Mouse (Mus musculus) bone marrow, adult 2 months (tissue): ENCODE results near the gene Pabpc4. TPM values are rescaled to one million over a fixed set of nuclear protein-coding genes. Genes with fewer than 3 reads are reported as not detected.

Experiments used
- H3K27ac ChIP-seq: fragments of 200-500 bp; 2 replicates; pipeline ENCODE4 v1.5.1; 2012; ENCODE audit warnings: low read depth, mild to moderate bottlenecking, control low read depth, inconsistent platforms, low read length; ENCODE audit not compliant: control insufficient read depth, poor library complexity, insufficient read depth
- H3K4me1 ChIP-seq: fragments of 200-500 bp; 2 replicates; pipeline ENCODE4 v1.6.1; 2011; ENCODE audit warnings: low read length; ENCODE audit not compliant: control insufficient read depth, insufficient read depth
- H3K4me3 ChIP-seq: fragments of 200-500 bp; replicated peaks from 2 replicates; pipeline ENCODE3; 2011; ENCODE audit warnings: mild to moderate bottlenecking, low read depth, low read length, control low read depth; ENCODE audit not compliant: control insufficient read depth
- CTCF ChIP-seq: fragments of 200-500 bp; IDR thresholded peaks from 2 replicates; pipeline ENCODE4 v1.5.1; 2011; ENCODE audit warnings: low read length, control low read depth; ENCODE audit not compliant: control insufficient read depth, insufficient read depth
- POLR2A ChIP-seq: fragments of 200-500 bp; IDR thresholded peaks from 2 replicates; pipeline ENCODE4 v1.6.1; 2011; ENCODE audit warnings: low read depth, mild to moderate bottlenecking, control low read depth, low read length, borderline replicate concordance; ENCODE audit not compliant: control insufficient read depth
- WGBS: fragments of 180-500 bp; shearing (Covaris S2); methylation state at CpG from one replicate; pipeline ENCODE4 v1.1.7; 2018; 5-methylcytosine and 5-hydroxymethylcytosine counted together
- polyA plus RNA-seq: library from polyadenylated mRNA; stranded (reverse); fragments of >200 nt; gene quantifications from 2 replicates; pipeline ENCODE4 v1.2.4, GENCODE M21; 2011; ENCODE audit warnings: low replicate concordance; ENCODE audit not compliant: missing spikeins, insufficient read depth, insufficient read length

The Pabpc4 gene
- 147 and 150 TPM in 2 replicates for polyA plus RNA-seq

DNA sequence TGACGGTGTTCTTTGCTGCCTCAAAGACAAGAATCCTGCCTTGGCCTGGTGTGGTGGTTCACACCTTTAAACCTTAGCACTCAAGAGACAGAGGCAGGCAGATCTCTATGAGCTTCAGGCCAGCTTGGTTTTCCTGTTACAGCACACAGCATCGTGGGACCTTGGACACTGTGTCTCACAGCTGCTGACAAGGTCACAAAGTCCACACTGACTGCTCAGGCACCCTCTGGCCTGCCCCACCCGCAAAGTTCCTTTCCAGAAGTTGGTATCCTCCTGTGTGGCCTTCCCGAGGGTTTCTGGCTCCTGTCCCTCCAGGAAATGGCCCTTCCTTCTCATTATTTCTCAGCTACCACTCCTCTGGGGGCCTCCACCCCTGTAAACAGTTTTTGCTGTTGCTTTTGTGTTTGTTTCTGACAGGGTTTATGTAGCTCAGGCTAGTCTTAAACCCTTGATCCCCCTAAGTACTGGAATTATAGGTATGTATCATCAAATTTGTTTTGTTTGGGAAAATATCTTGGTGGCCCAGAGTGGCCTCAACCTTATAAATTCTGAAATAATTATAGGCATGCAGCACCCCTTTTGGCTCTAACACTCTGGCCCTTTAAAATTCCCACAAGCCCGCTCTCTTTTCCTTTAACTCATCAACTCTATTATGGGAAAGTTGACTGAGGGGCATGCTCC is at the start of gene Pabpc4:
Gene Pabpc4 (plus strand): TSS at position 631 of the 681 bp plus-strand sequence.
- TF ChIP-seq POLR2A (no peak), CTCF (no peak)
- no peak within 1 kb of the TSS for H3K4me3 ChIP-seq
- no peak within 1 kb of the TSS for H3K27ac ChIP-seq
- H3K4me1 ChIP-seq, result no peaks in the 10 kb centered on the region
- WGBS, result 57% methylated on average over 5 of the region's 5 CpGs

DNA sequence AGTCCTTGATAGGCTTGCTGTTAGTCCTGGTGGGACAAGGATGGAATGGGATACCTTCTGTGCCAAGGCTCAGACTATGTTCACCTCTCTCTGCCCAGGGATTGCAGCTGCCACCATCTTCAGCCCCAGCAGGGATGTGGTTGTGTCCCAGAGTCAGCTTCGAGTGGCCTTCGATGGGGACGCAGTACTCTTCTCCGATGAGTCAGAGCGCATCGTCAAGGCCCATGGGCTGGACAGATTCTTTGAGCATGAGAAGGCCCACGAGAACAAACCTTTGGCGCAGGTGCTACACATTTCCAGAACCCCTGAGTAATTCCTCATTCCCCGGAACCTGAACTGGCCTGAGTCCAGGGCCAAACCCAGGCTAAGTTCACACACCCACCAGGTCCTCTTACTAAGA is 48.2 kb upstream of the Pabpc4 start:
- Histone ChIP-seq H3K4me3 (no peak overlapping the region), H3K4me1 (no peaks in the 10 kb centered on the region), H3K27ac (no peak overlapping the region)
- WGBS, result 82% methylated on average over 9 of the region's 9 CpGs
- TF ChIP-seq CTCF (no peak), POLR2A (no peak)

DNA sequence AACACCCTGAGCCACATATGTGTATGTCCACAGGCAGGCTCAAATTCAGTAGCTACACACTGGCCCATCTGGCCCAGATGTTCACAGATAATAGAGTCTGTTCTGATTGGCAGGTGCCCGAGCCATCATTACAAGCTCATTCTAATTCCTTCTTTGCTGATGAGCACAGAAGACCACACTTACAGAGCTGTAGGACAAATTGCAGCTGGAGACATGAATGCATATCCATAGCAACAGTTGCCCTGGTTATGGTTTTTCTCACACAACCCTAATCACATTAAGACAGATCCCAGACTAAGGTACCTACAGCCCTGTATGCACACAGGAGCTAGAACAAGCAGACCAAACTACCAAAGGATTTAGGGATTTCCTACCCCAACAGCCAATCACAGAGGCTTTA is 46.8 kb upstream of the Pabpc4 start:
- TF ChIP-seq CTCF (no peak), POLR2A (no peak)
- WGBS, result 80% methylated on average over 1 of the region's 1 CpGs
- Histone ChIP-seq H3K4me3 (no peak overlapping the region), H3K4me1 (no peaks in the 10 kb centered on the region), H3K27ac (no peak overlapping the region)

DNA sequence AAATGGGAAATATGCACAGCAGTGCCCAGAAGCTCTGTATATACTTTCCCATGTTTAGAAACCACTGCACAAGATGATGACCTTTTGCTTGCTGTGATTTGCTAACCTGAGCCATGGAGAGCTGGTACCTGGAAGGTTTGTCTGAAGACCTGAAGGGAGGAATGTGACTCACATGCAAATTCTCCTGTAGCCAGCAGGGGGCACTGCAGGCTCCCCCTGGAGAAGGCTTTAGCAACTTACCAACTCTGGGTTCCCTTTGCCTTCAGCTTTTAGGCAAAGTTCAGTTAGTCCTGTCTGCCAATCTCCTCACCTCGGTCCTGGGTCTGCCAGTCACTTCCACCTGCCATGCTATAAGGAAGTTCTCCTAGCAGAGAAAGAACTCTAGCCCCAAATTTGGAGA is 45.4 kb upstream of the Pabpc4 start:
- WGBS, result 0% methylated on average over 1 of the region's 1 CpGs
- H3K4me1 ChIP-seq, result no peaks in the 10 kb centered on the region
- H3K27ac ChIP-seq, result no peak overlapping the region
- no peak overlapping the region for H3K4me3 ChIP-seq
- TF ChIP-seq CTCF (peak; percentile 79), POLR2A (no peak)

DNA sequence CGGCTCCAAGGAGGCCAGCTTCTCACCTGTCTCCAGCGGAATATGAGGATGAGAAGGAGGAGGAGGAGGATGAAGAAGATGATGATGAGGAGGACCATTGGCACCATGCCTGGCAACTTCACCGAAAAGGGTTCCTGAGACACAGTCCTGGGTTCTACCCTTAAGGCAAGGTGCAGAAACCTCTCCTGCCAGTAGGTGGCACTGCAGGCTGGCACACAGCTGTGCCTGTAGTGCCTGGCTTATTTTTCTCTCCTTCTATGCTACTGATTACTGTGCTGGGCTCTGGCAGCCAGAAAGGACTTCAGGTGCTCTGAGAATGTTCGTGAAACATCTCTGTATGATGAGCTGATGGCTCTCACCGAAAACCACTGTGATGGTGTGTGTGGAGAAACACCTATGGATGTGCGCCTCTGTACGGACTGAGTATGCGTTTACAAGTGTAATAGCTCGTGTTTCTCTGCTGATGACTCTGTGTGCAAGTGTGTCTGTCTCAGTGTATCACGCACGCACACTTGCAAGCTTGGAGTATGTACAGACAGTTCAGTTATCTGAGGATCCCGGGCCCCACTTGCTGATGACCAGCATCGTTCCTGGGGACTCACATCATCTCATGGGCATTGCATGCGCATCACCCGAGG is 42.3 kb upstream of the Pabpc4 start:
- Histone ChIP-seq H3K4me3 (no peak overlapping the region), H3K4me1 (no peaks in the 10 kb centered on the region), H3K27ac (no peak overlapping the region)
- 66% methylated on average over 15 of the region's 15 CpGs for WGBS
- peak; percentile 96 for TF ChIP-seq CTCF
- no peak for TF ChIP-seq POLR2A

DNA sequence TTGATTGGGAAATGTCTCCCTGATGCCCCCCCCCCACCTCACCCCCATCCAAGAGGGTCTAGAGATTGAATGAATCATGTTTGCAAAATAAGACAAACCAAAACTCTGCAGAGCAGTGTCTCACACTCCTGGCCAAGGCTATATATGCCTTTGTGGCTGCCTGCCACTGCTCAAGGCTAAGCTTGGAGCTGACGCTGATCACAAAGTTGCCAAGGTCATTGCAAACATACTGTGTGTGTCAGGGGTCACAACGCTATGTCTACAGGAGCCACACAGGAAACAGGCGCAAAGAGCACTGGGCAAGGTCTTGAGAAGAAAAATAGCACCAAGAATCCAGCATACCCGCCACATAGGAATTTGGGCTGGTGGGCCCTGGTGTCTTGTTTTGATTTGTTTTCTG is 41.5 kb upstream of the Pabpc4 start:
- 75% methylated on average over 4 of the region's 4 CpGs for WGBS
- Histone ChIP-seq H3K27ac (no peak overlapping the region), H3K4me1 (no peaks in the 10 kb centered on the region), H3K4me3 (no peak overlapping the region)
- no peak for TF ChIP-seq CTCF
- TF ChIP-seq POLR2A, result no peak

DNA sequence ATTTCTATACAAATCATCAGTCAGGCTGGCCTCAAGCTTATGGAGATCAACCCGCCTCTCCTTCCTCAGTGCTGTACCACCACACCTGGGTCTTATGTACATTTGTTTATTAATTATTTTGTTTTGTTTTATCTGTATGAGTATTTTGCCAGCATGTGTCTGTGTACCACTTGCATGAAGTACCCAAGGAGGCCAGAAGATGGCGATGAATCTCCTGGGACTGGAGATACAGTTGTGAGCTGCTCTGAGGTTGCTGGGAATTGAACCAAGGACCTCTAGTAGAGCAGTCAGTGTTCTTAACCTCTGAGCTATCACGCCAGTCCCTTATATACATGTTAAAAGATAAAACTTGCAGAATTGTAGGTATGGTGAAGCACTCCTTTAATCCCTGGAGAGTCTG is 38.8 kb upstream of the Pabpc4 start:
- TF ChIP-seq POLR2A (no peak), CTCF (peak; percentile 27; the same call in 1 of the 2 replicates)
- WGBS, result 65% methylated on average over 3 of the region's 3 CpGs
- H3K27ac ChIP-seq, result no peak overlapping the region
- no peak overlapping the region for H3K4me3 ChIP-seq
- H3K4me1 ChIP-seq, result no peaks in the 10 kb centered on the region

DNA sequence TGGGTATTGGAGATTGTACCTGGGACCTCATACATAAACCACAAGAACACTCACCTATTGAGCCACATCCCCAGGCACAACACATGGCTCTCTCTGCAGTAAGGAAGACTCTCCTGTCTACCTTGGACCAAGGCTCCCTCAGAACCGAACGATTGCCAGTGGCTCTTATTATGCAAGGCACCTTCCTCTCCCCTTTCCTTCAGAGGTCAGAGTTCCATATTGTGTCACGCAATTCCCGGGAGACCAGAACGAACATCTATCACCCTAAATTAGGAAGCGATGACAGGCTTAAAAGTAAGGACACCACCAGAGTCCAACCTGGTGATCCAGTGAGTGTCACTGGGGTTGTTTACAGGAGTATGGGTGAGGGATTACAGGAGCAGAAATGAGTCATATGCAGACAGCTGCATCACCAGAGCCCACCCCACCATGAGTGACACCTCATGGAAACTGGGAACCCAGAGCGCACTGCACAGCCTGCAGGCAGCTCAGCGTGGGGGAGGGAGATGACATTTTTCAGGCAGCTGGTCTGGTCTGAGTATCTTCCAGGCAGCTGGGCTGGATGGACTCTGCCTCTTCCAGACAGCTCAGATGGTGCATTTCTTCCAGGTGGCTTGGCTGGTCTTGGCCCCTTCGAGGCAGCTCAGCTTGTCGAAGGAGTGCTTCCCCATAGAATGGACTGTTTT is 36.3 kb upstream of the Pabpc4 start:
- H3K4me3 ChIP-seq, result no peak overlapping the region
- TF ChIP-seq CTCF, result no peak
- no peak for TF ChIP-seq POLR2A
- no peaks in the 10 kb centered on the region; the same call in 1 of the 2 replicates for H3K4me1 ChIP-seq
- no peak overlapping the region for H3K27ac ChIP-seq
- 78% methylated on average over 10 of the region's 10 CpGs for WGBS

DNA sequence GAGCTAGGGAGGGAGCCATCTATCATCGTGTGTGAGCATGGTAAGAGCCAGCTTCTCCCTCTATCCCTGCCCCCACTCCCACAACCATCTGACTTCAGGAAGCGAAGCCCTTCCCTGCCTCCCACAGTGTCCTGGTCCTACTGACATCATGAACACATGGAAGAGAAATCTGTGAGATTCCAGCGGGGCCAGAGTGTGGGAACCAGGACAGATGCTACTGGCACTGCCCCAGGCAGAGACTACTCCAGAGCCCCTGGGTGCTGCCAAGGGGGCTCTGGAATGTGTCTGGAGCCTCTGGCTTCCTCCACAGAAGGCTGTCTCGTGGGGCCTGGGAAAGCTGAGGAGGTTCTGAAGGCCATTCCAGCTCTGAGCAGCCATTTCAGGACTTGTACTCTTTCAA is 34.4 kb upstream of the Pabpc4 start:
- no peaks in the 10 kb centered on the region; the same call in none of the 2 replicates for H3K4me1 ChIP-seq
- no peak overlapping the region for H3K27ac ChIP-seq
- 62% methylated on average over 4 of the region's 4 CpGs for WGBS
- H3K4me3 ChIP-seq, result no peak overlapping the region
- no peak for TF ChIP-seq CTCF
